Mouse (Mus musculus) brain, embryonic 14.5 days (tissue): ENCODE measurements around the gene Epb41l3.
A peak's percentile ranks its signal among the peaks of the same experiment; 100 is the strongest.

Source experiments
- CTCF ChIP-seq: fragments of 200-500 bp; IDR thresholded peaks from 2 replicates; pipeline ENCODE4 v1.5.1; 2012; ENCODE audit warnings: inconsistent platforms, mild to moderate bottlenecking, moderate library complexity, borderline replicate concordance; ENCODE audit not compliant: insufficient read depth, insufficient read length; ENCODE audit errors: extremely low read depth
- POLR2A ChIP-seq: fragments of 200-500 bp; IDR thresholded peaks from 2 replicates; pipeline ENCODE4 v1.6.1; 2012; ENCODE audit warnings: mild to moderate bottlenecking, inconsistent platforms, borderline replicate concordance; ENCODE audit not compliant: poor library complexity, insufficient read depth, insufficient read length, severe bottlenecking; ENCODE audit errors: extremely low read depth

DNA sequence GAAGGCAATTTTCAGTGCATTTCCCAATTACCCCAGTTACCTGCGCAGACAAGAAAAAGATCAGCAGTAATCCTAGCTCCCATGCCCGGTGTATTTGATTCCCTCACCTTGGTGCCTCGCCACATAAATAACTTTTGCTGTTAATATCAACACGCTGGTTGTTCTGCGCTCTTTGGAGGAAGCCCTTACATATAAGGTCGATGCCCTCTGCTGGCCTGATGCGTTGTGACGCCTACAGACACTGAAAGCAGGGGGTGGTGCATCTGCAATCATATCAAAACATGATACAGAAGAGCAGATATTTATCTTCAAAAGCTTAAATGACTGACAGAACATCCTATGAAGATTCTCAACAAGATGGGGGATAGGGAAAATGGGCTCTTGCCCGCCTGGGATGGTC lies 181.0 kb downstream of the Epb41l3 start:
- no peak for TF ChIP-seq POLR2A
- peak; percentile 60; the same call in 1 of the 2 replicates for TF ChIP-seq CTCF
